ENCODE assay signal across 7 mouse cellular contexts in genomic region chr5:24674238-24674637, GRCm38 (mm10). TPM values are rescaled to one million over a fixed set of nuclear protein-coding genes. Genes with fewer than 3 reads are reported as not detected.
DNase-seq lines count a peak whose midpoint lies in the region; ATAC-seq and TF ChIP-seq lines count a peak whose summit lies in the region.

No protein-coding gene starts in this region.

- H3K4me1 ChIP-seq in intestine, embryonic 14.5 days (replicated peaks; ENCODE audit: control insufficient read depth, insufficient read depth, low read length): no peaks in the 10 kb centered on the region
- H3K4me1 ChIP-seq in midbrain, embryonic 13.5 days (replicated peaks): no peaks in the 10 kb centered on the region
- no peaks in the 10 kb centered on the region for H3K4me1 ChIP-seq in small intestine, adult 2 months (ENCODE audit: control insufficient read depth, insufficient read depth, insufficient read length, low read length)

- TF ChIP-seq POLR2A in small intestine, adult 2 months (IDR thresholded peaks at IDR 0.05; ENCODE audit: low read depth, low read length): no peak

- WGBS in intestine, embryonic 14.5 days: 28% methylated on average over 4 of the region's 4 CpGs
- WGBS in midbrain, embryonic 13.5 days: 34% methylated on average over 4 of the region's 4 CpGs
- WGBS in small intestine, adult 2 months: 33% methylated on average over 4 of the region's 4 CpGs

- ATAC-seq in intestine, embryonic 14.5 days (replicated peaks; ENCODE audit: low FRiP score, low TSS enrichment, low read depth): 0 out of 2 replicates have a peak, but pooled peaks have one; percentile 19
- peak; percentile 63 for ATAC-seq in midbrain, embryonic 13.5 days

- H3K27me3 ChIP-seq in intestine, embryonic 14.5 days (replicated peaks; ENCODE audit: control insufficient read depth, insufficient read depth, low read length): no peaks in the 10 kb centered on the region
- no peaks in the 10 kb centered on the region for H3K27me3 ChIP-seq in midbrain, embryonic 13.5 days
- no peaks in the 10 kb centered on the region for H3K27me3 ChIP-seq in small intestine, adult 2 months (ENCODE audit: control insufficient read depth, insufficient read depth, low read length)

- TF ChIP-seq CTCF in small intestine, adult 2 months (IDR thresholded peaks at IDR 0.05; ENCODE audit: extremely low read depth, insufficient read length, insufficient replicate concordance, low read depth, low read length): peak; percentile 78; the same call in 1 of the 2 replicates

- no peak overlapping the region for H3K4me3 ChIP-seq in intestine, embryonic 14.5 days (ENCODE audit: low read depth, low read length)
- no peak overlapping the region for H3K4me3 ChIP-seq in midbrain, embryonic 13.5 days (replicated peaks)
- H3K4me3 ChIP-seq in small intestine, adult 2 months (ENCODE audit: low read depth, low read length): no peak overlapping the region

- H3K4me2 ChIP-seq in intestine, embryonic 14.5 days (ENCODE audit: low read length): no peak overlapping the region
- H3K4me2 ChIP-seq in midbrain, embryonic 13.5 days (replicated peaks): no peak overlapping the region

- no peaks in the 10 kb centered on the region for H3K9me3 ChIP-seq in intestine, embryonic 14.5 days (ENCODE audit: control insufficient read depth, low read length)
- no peaks in the 10 kb centered on the region for H3K9me3 ChIP-seq in midbrain, embryonic 13.5 days

- H3K36me3 ChIP-seq in intestine, embryonic 14.5 days (ENCODE audit: control insufficient read depth, insufficient read depth, low read length): no peaks in the 10 kb centered on the region
- H3K36me3 ChIP-seq in midbrain, embryonic 13.5 days: no peaks in the 10 kb centered on the region
- no peaks in the 10 kb centered on the region for H3K36me3 ChIP-seq in small intestine, adult 2 months (ENCODE audit: control insufficient read depth, insufficient read depth, low read length)

- no peak overlapping the region for H3K9ac ChIP-seq in intestine, embryonic 14.5 days (ENCODE audit: low read length)
- H3K9ac ChIP-seq in midbrain, embryonic 13.5 days (replicated peaks): no peak overlapping the region

- DNase-seq in ZHBTc4 (ENCODE audit: low read depth, low spot score): peak; percentile 88
- peak; percentile 94 to 95 for DNase-seq in cerebellum, postnatal 14 days
- DNase-seq in frontal cortex, postnatal 25 days (ENCODE audit: low spot score in 2 of 2): peak; percentile 84 to 86
- peak; percentile 93 for DNase-seq in intestine, embryonic 14.5 days (ENCODE audit: low spot score)
- peak; percentile 59 to 80 for DNase-seq in left cerebral cortex, adult 8-10 months (ENCODE audit: low spot score in 2 of 2)

- H3K27ac ChIP-seq in intestine, embryonic 14.5 days (ENCODE audit: low read depth): no peak overlapping the region
- no peak overlapping the region for H3K27ac ChIP-seq in midbrain, embryonic 13.5 days
- no peak overlapping the region for H3K27ac ChIP-seq in small intestine, adult 2 months (ENCODE audit: insufficient read depth, low read depth, low read length)

RNA-seq across cellular contexts. Expression of gene Nub1, which starts 11.1 kb away (rescaled TPM):
- polyA plus RNA-seq in intestine, embryonic 14.5 days (2014; fragmentation: Nextera tagmentation; extraction: Ambion mirVana): 34.0 and 36.6 TPM in 2 replicates
- total RNA-seq in left cerebral cortex, adult 8-10 months (2022): 10 to 100 TPM; 85.4 to 91.5 (median 86.1) TPM
- 41.2 and 42.8 TPM in 2 replicates for polyA plus RNA-seq in midbrain, embryonic 13.5 days (2015; fragmentation: Nextera tagmentation; extraction: Ambion mirVana)
- polyA plus RNA-seq in small intestine, adult 2 months (2012; rRNA removed): 15.4 and 44.1 TPM in 2 replicates

RNA-seq across cellular contexts. Expression of gene Smarcd3, which starts 50.0 kb away (rescaled TPM):
- polyA plus RNA-seq in intestine, embryonic 14.5 days (2014; fragmentation: Nextera tagmentation; extraction: Ambion mirVana): 26.2 and 27.5 TPM in 2 replicates
- total RNA-seq in left cerebral cortex, adult 8-10 months (2022): 100 to 1,000 TPM in 2 of 4 experiments, 10 to 100 TPM in 2; 98.6 to 117 (median 104) TPM
- 119 and 127 TPM in 2 replicates for polyA plus RNA-seq in midbrain, embryonic 13.5 days (2015; fragmentation: Nextera tagmentation; extraction: Ambion mirVana)
- 8.5 and 9.0 TPM in 2 replicates for polyA plus RNA-seq in small intestine, adult 2 months (2012; rRNA removed)

RNA-seq across cellular contexts. Expression of gene Wdr86, which starts 56.3 kb away (rescaled TPM):
- polyA plus RNA-seq in intestine, embryonic 14.5 days (2014; fragmentation: Nextera tagmentation; extraction: Ambion mirVana): 17.6 and 18.7 TPM in 2 replicates
- 1 to 10 TPM in 2 of 4 experiments, under 1 TPM in 2; 0.33 to 2.2 (median 0.99) TPM for total RNA-seq in left cerebral cortex, adult 8-10 months (2022)
- polyA plus RNA-seq in midbrain, embryonic 13.5 days (2015; fragmentation: Nextera tagmentation; extraction: Ambion mirVana): 3.8 and 4.9 TPM in 2 replicates
- polyA plus RNA-seq in small intestine, adult 2 months (2012; rRNA removed): 1.3 and 2.5 TPM in 2 replicates
